Mouse (Mus musculus) neural tube, embryonic 14.5 days (tissue): ENCODE measurements at regions not wholly inside any gene's neighbourhood (a gene's known extent, or its start where the extent isn't known, plus 50 kb on each side); places are given as distances from the start of the nearest gene placed in this dataset.
A peak's percentile ranks its signal among the peaks of the same experiment; 100 is the strongest.

Experiments used
- ATAC-seq: fragments of 200-750 bp; cut with Nextera tagmentation; 2 replicates; pipeline ENCODE4 v1.8.0; 2017; ENCODE audit warnings: low read depth, mild to moderate bottlenecking, moderate TSS enrichment, moderate library complexity
- H3K27ac ChIP-seq: fragments of 300-500 bp; sonication (generic); 2 replicates; pipeline ENCODE4 v1.5.1; 2014; ENCODE audit warnings: low read depth, mild to moderate bottlenecking, control low read depth, low read length, moderate library complexity, mixed read lengths
- H3K27me3 ChIP-seq: fragments of 300-500 bp; sonication (generic); 2 replicates; pipeline ENCODE4 v1.6.1; 2014; ENCODE audit warnings: low read length; ENCODE audit not compliant: control insufficient read depth, insufficient read depth
- H3K36me3 ChIP-seq: fragments of 300-500 bp; sonication (generic); 2 replicates; pipeline ENCODE4 v1.6.1; 2014; ENCODE audit warnings: low read length, mixed read lengths; ENCODE audit not compliant: control insufficient read depth, insufficient read depth
- H3K4me1 ChIP-seq: fragments of 300-500 bp; sonication (generic); 2 replicates; pipeline ENCODE4 v1.6.1; 2014; ENCODE audit warnings: low read length; ENCODE audit not compliant: control insufficient read depth, insufficient read depth
- H3K4me2 ChIP-seq: fragments of 300-500 bp; sonication (generic); 2 replicates; pipeline ENCODE4 v1.6.1; 2014; ENCODE audit warnings: mild to moderate bottlenecking, low read depth, low read length, control low read depth
- H3K4me3 ChIP-seq: fragments of 300-500 bp; sonication (generic); 2 replicates; pipeline ENCODE4 v1.5.1; 2014; ENCODE audit warnings: low read depth, low read length, control low read depth, mixed read lengths
- H3K9ac ChIP-seq: fragments of 300-500 bp; sonication (generic); replicated peaks from 2 replicates; pipeline ENCODE4 v1.6.1; 2014; ENCODE audit warnings: low read depth, mild to moderate bottlenecking, control low read depth, low read length, mixed read lengths
- H3K9me3 ChIP-seq: fragments of 300-500 bp; sonication (generic); 2 replicates; pipeline ENCODE4 v1.6.1; 2016; ENCODE audit warnings: low read length; ENCODE audit not compliant: control insufficient read depth
- WGBS: fragments of 180-500 bp; shearing (Covaris S2); extraction: QIAGEN DNeasy Blood & Tissue Kit; methylation state at CpG from one replicate; pipeline ENCODE4 v1.1.7; 2014; 5-methylcytosine and 5-hydroxymethylcytosine counted together

- Histone ChIP-seq H3K4me1 (no peaks in the 10 kb centered on the region), H3K36me3 (no peaks in the 10 kb centered on the region), H3K27me3 (no peaks in the 10 kb centered on the region), H3K27ac (no peak overlapping the region), H3K9me3 (no peaks in the 10 kb centered on the region), H3K4me2 (no peak overlapping the region), H3K4me3 (no peak overlapping the region), H3K9ac (no peak overlapping the region)
- 82% methylated on average over 2 of the region's 2 CpGs for WGBS
- ATAC-seq, result no peak
These were observed 60.2 kb upstream of the Dapl1 start for GRCm38 (mm10) chr2:59424205-59424604.

GRCm38 (mm10) chr2:59424729-59425128 lies 59.7 kb upstream of the Dapl1 start:
- H3K4me2 ChIP-seq, result no peak overlapping the region
- no peak overlapping the region for H3K4me3 ChIP-seq
- WGBS, result 51% methylated on average over 5 of the region's 5 CpGs
- no peaks in the 10 kb centered on the region for H3K27me3 ChIP-seq
- H3K9ac ChIP-seq, result no peak overlapping the region
- ATAC-seq, result peak; percentile 91; the same call in 1 of the 2 replicates
- no peaks in the 10 kb centered on the region for H3K4me1 ChIP-seq
- no peaks in the 10 kb centered on the region for H3K36me3 ChIP-seq
- no peak overlapping the region for H3K27ac ChIP-seq
- no peaks in the 10 kb centered on the region for H3K9me3 ChIP-seq

GRCm38 (mm10) chr2:59425876-59426275 lies 58.6 kb upstream of the Dapl1 start:
- ATAC-seq, result no peak
- H3K4me1 ChIP-seq, result no peaks in the 10 kb centered on the region
- no peak overlapping the region for H3K9ac ChIP-seq
- H3K36me3 ChIP-seq, result no peaks in the 10 kb centered on the region
- no peak overlapping the region for H3K4me2 ChIP-seq
- WGBS, result 96% methylated on average over 4 of the region's 4 CpGs
- H3K4me3 ChIP-seq, result no peak overlapping the region
- H3K27me3 ChIP-seq, result no peaks in the 10 kb centered on the region
- no peak overlapping the region for H3K27ac ChIP-seq
- H3K9me3 ChIP-seq, result no peaks in the 10 kb centered on the region

- Histone ChIP-seq H3K4me2 (no peak overlapping the region), H3K9ac (no peak overlapping the region), H3K36me3 (no peaks in the 10 kb centered on the region), H3K4me3 (no peak overlapping the region), H3K27ac (no peak overlapping the region), H3K9me3 (no peaks in the 10 kb centered on the region), H3K4me1 (no peaks in the 10 kb centered on the region), H3K27me3 (no peaks in the 10 kb centered on the region)
- no peak for ATAC-seq
- 86% methylated on average over 5 of the region's 5 CpGs for WGBS
These were observed 53.0 kb upstream of the Dapl1 start for GRCm38 (mm10) chr2:59431466-59431865.

GRCm38 (mm10) chr2:59431867-59432266 lies 52.6 kb upstream of the Dapl1 start:
- no peak overlapping the region for H3K9ac ChIP-seq
- H3K4me1 ChIP-seq, result no peaks in the 10 kb centered on the region
- H3K36me3 ChIP-seq, result no peaks in the 10 kb centered on the region
- 84% methylated on average over 7 of the region's 7 CpGs for WGBS
- no peaks in the 10 kb centered on the region for H3K9me3 ChIP-seq
- no peak overlapping the region for H3K4me2 ChIP-seq
- H3K4me3 ChIP-seq, result no peak overlapping the region
- no peaks in the 10 kb centered on the region for H3K27me3 ChIP-seq
- no peak for ATAC-seq
- H3K27ac ChIP-seq, result no peak overlapping the region
